Mouse (Mus musculus) left cerebral cortex, adult 8-10 months (tissue): Measurements from ENCODE around the gene Gm10840. TPM values are rescaled to one million over a fixed set of nuclear protein-coding genes. Genes with fewer than 3 reads are reported as not detected.
"Not testable (repeated sequence)": the region's sequence is repeated elsewhere in the genome, so short reads cannot be mapped to it uniquely, and the experiment has no call there.

Experiments
- DNase-seq, 2 experiments: peaks; one replicate each; pipeline ENCODE4 v3.0.0; 2022; ENCODE audit warnings: low spot score in 2 of 2
- total RNA-seq, 4 experiments: library from RNA; stranded (reverse); gene quantifications; 2 replicates each; pipeline ENCODE4 v1.2.4; 2022

Gm10840 gene
- 1 to 10 TPM in 1 of 4 experiments, not detected in 3; 1.7 TPM for total RNA-seq

GRCm38 (mm10) chr11:106160841-106161721 is at the start of gene Gm10840, which contains the start of gene Limd2:
Gene Gm10840, plus strand, starts transcription at chr11:106160850.
Gene Limd2, minus strand, starts transcription at chr11:106160860.
- peak; percentile 77 to 96 for DNase-seq

- DNase-seq, result no peak
Measured at GRCm38 (mm10) chr11:106111688-106112087, 49.0 kb upstream of the Gm10840 start.

GRCm38 (mm10) chr11:106122221-106122620 is 38.4 kb upstream of the Gm10840 start:
- DNase-seq, result no peak

- DNase-seq, result no peak
Measured at GRCm38 (mm10) chr11:106122736-106123135, 37.9 kb upstream of the Gm10840 start.

GRCm38 (mm10) chr11:106124784-106125183 is 35.9 kb upstream of the Gm10840 start:
- DNase-seq, result no peak

GRCm38 (mm10) chr11:106125827-106126226 is 34.8 kb upstream of the Gm10840 start:
- DNase-seq, result no peak

- not testable (repeated sequence) for DNase-seq
Measured at GRCm38 (mm10) chr11:106126727-106127373, 33.8 kb upstream of the Gm10840 start.

- no peak for DNase-seq
Measured at GRCm38 (mm10) chr11:106129477-106129876, 31.2 kb upstream of the Gm10840 start.

GRCm38 (mm10) chr11:106132516-106132915 is 28.1 kb upstream of the Gm10840 start:
- DNase-seq, result no peak

GRCm38 (mm10) chr11:106134580-106135528 is 25.8 kb upstream of the Gm10840 start:
- peak in 1 of 2 experiments; percentile 27 for DNase-seq

GRCm38 (mm10) chr11:106151219-106151618 is 9.4 kb upstream of the Gm10840 start:
- no peak for DNase-seq

GRCm38 (mm10) chr11:106152132-106152531 is 8.5 kb upstream of the Gm10840 start:
- DNase-seq, result peak in 1 of 2 experiments; percentile 73

GRCm38 (mm10) chr11:106154091-106154490 is 6.6 kb upstream of the Gm10840 start:
- DNase-seq, result no peak

- no peak for DNase-seq
Measured at GRCm38 (mm10) chr11:106154770-106155169, 5.9 kb upstream of the Gm10840 start.

- no peak for DNase-seq
Measured at GRCm38 (mm10) chr11:106155761-106156160, 4.9 kb upstream of the Gm10840 start.

- DNase-seq, result no peak
Measured at GRCm38 (mm10) chr11:106156257-106156656, 4.4 kb upstream of the Gm10840 start.

GRCm38 (mm10) chr11:106157154-106157553 is 3.5 kb upstream of the Gm10840 start:
- no peak for DNase-seq

GRCm38 (mm10) chr11:106158081-106158929 is 2.3 kb upstream of the Gm10840 start:
- no peak for DNase-seq

GRCm38 (mm10) chr11:106158930-106159215 is 1.8 kb upstream of the Gm10840 start:
- DNase-seq, result no peak

- DNase-seq, result peak in 1 of 2 experiments; percentile 58
Measured at GRCm38 (mm10) chr11:106159216-106159920, 1.3 kb upstream of the Gm10840 start.
